Mouse (Mus musculus): ENCODE measurements around the gene Gng12.

Gng12 gene

DNA sequence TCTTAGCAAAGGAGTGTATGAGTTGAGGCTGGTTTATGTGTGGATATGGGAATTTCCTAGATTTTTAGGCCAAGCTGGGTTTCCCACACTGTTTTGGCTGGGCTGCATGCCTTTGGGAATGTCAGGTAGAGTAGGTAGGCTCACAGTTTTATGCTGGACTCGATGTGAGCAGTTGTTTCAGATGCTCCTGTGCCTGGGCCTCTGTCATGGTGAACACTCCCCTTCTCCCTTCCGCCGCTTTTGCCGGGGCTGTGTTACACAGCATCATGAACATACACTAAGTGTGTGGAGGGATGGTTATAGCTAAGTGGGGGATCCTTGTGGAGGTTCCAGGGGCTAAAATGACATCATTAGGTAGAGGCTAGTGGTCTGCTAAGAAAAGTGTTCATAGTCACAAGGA, 24.6 kb downstream of the Gng12 start:
- no peak for DNase-seq

DNA sequence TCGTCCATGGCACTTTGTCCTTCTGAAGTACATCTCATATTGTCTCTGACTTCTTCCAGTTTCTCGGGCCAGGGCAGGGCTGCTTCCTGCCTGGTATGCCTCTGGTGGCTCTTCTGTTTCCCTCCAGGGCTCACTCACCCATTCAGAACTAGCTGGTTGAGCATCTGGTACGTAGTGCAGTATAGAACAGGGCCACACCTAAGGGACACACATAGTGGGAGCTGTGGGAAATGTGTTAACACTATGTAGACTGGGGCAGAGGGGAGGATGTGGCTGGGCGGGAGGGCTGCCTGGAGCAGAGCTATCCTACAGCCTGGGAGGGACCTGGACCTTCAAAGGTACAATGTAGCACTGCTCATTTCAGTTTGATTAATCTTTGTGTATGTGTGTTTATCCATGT, 25.6 kb downstream of the Gng12 start:
- DNase-seq, result no peak

DNA sequence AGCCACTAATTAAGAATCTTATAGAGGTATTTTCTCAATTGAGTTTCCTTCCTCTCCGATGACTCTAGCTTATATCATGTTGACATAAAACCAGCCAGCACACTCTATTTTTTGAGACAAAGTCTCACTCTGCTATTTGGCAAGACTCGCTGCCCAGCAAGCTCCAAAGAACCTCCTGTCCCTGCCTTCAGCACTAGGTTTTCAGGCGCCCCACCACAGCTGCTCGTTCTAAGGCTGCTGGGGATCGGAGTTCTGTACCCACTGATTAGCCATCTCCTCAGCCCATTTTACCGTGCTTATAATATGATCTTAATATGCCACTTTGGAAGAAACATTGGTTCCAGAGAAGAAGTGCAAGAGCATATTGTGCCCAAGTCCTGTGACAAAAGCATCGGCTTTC, 26.3 kb downstream of the Gng12 start:
- no peak for DNase-seq

DNA sequence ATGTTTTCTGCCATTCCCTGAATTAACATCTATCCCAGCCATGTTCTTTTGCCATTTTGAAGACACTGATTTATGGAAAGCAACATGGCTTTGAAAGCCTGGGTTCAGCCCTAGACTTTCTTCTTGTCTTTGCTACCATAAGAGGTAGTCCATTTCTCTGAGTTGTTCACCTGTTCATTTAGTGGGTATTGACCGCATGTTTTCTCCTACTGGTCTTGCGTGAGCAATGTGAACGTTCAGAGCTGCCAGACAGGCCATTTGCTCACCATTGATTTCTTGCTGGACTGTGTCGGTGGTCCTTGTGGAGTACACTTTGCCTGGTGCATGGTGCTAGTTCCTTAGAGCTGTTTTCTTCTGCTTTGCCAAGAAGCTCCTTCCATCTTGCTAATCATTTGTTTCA, 27.7 kb downstream of the Gng12 start:
- no peak for DNase-seq

DNA sequence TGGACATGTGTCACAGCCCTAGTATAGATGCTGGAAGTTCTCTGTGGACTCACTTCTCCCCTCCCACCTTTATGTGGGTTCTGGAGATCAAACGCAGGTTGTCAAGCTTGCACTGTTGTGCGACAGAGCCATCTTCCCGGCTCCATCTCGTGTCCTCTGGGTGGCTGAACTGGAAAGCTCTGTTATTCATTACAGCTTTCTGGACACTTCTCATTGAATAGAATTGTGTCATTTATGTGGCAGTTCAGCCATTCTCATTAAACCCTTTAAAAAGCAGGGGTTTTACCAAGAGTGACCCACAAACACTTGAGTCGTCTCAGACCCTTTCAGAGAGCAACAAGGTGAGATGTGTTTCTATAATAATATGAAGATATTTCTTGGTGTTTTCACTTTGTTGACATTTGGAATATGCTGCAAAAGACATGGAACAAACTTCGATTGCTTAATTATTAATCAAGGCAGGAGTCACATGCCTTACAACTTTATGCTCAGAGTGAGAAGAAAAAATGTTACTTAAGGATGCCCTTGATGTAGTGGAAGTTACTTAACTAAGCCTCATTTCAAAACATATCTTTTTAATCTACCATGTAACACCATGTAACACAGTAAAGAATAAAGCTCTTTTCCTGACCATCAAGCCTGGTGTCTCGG, 28.2 kb downstream of the Gng12 start:
- no peak for DNase-seq

DNA sequence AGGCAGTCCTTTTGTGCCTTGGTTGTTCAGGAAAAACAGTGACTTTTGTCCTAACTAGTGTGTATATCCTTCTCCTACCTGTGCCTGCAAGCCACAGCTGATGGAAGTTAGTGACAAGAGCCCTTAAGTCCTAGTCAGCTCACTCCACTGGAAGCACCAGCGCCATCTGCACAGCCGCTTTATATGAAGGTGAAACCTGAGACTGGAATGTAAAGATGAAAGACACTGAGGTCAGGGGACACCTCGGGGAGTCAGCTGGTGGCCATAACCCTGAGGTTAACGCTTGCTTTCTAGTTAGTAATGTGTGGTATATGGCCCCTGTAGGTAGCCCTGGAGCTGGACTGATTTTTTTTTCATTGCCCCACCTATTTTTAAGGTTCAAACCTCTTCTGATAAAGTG, 30.1 kb downstream of the Gng12 start:
- DNase-seq, result no peak

DNA sequence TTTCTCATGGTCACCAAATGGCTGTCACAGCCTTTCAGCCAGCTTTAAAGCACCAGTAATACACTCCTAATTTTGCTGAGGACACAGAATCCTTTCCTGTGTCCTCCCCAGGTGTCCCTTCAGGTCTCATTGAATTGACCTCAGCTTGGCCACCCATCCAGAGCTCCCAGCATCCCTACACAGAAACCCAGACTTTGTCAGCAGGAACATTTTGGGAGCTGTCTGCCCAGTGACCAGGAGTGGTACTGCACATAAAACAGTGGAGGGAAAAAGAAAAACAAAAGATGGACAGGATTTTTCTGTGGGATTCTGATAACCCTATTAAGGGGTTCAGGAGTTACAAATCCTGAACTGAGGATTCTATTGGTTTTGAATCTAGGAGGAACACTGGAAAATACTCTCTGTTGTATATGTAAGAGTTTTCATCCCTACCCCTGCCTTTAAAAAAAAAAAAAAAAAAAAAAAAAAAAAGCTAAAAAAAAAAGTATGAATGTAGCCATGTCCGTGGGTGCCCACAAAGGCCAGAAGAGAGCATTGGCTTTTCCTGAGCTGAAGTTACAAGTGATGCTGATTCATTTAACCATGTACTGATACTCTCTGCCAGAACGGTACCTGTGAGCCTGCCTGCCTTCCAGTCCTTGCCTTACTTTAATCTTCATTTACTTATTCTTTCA, 32.9 kb downstream of the Gng12 start:
- DNase-seq, result no peak

DNA sequence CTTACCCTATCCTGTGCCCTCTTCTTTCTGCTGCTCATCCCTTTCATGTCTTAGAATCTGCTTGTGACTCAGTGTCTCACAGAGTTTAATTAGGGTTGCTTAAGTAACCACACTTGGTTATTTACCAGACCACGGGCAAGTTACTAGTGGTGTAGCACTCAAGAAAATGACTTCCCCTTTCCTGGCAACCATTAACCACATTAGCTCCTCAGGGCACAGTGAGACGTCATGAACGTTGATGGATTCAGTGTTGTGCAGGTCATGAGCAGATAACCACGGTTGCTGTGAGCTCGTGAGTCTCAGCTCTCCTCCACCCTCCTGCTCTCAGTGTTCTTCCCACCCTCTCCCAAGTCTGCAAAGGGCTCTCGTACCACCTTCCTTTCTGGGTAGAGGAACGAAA, 33.5 kb downstream of the Gng12 start:
- no peak for DNase-seq

DNA sequence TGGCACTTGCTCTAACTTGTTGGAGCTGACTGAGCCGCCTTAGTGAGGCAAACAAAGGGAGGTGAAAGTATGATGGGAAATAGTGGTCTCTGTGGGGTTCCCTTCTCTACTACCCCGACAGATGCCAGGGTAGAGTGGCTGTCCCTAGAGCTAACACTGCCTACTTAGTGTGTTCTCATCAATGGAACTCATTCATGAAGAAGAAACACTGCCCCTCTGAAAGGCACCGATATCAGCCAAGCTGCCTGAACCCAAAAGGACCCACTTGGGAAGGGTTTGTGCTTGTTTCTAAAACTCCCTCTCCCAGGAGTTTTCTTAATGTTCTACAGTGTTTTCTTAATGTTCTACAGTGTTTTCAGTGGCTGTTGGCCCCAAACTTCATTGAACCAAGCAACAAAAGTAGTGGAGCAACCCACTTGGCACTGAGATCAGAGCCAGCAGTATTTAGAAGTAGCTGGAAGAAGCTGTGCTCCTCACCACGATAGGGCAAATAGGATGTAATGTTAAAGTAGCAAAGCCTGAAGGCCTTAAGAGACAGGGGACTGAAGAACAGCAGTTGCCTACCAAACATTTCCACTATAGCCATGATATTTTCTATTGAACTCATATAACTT, 36.1 kb downstream of the Gng12 start:
- DNase-seq, result peak; percentile 15

DNA sequence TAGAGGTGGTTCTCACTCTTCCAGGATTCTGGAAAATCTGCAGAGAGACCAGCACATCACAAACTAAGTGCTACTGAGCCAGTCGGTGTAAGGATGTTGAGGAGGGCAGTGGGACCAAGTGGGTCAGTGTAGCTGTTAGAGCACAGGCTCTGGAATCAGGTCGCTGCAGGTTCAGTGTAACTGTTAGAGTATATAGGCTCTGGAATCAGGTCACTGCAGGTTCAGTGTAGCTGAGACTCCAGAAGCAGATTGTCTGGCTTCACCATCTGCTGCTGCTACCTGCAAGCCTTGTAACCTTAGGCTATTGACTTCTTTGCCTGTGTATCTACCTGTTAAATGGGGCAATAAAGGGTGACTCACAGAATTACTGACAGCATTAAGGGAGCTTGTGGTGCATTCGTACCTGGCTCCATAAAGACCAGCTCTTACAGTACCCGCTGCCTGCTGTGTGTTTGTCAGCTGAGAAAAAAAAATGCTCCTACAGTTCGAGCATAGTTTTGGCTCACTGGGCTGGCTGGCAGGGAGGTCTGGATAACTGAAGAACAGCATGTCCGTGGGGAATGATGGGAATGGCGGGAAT, 44.5 kb downstream of the Gng12 start:
- no peak for DNase-seq

DNA sequence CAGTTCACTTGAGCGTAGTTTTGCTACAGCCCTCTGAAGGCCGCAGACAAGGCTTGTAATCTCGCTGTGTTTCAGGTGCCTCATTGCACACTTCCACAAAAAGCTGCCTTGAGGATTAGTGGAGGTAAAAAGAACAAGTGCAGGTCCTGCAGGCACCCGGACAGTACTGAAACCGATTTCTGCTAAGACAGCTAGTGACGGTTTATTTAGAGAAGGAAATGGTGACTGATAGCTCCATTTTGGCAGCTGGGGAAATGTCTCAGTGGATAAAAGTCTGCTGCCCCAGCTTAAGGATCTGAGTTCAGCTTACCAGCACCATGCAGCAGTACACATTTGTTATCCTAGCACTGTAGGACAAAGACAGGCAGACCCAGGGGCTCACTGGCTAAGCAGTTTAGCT, 45.6 kb downstream of the Gng12 start:
- no peak for DNase-seq

DNA sequence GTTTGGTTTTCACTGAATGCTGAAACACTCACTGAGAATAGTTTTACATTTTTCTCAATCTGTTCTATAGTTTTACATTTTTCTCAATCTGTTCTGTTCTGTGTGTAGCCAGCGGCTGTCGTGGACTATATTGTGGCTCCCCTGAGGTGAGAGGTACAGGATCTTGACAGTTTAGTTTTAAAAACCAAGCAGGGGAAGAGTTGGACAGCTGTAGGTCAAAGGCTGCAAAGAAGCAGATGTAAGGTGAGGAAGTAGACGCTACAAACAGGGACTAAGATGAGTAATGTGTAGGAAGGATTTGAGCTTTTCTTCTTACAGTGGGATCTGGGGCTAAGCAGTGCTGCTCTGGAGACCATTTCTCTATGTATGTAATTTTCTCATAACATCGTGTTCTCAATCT, 46.6 kb downstream of the Gng12 start:
- DNase-seq, result no peak

DNA sequence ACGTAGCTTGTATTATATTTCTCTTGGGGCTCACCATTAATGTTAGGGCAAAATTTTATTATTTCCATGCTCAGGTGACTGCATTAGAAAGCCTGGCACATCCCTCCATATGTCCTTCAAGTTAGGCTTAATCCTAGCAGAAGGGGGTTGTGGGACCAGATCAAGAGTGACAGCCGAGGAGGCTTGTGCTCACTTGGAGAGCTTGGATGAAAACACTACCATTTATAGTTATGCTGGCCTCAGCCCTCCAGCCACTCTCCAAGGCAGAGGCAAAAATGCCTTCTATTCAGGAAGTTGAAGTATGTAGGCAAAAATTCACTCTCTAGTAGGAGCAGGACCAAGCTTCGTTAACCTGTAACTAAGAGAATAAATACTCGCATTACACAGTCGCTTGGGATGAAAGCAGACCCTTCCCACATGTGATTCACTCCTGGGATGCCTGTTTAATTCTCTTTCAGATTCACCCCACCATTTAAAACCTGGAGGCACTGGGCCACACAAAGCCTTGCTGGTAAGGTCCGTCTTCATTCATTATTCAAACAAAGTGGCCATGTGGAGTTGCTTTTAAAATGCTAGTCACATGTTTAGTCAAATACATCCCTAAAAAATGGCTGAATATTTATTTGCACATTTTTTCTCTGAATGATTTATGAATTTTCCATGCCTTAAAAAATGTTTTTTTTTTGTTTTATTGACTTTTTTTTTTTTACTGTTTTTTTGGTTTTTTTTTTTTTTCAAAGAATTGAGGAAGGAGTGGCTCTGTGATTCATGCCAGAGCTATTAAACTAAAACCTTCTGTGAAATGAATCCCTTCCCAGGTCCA, 47.4 kb downstream of the Gng12 start:
- no peak for DNase-seq

DNA sequence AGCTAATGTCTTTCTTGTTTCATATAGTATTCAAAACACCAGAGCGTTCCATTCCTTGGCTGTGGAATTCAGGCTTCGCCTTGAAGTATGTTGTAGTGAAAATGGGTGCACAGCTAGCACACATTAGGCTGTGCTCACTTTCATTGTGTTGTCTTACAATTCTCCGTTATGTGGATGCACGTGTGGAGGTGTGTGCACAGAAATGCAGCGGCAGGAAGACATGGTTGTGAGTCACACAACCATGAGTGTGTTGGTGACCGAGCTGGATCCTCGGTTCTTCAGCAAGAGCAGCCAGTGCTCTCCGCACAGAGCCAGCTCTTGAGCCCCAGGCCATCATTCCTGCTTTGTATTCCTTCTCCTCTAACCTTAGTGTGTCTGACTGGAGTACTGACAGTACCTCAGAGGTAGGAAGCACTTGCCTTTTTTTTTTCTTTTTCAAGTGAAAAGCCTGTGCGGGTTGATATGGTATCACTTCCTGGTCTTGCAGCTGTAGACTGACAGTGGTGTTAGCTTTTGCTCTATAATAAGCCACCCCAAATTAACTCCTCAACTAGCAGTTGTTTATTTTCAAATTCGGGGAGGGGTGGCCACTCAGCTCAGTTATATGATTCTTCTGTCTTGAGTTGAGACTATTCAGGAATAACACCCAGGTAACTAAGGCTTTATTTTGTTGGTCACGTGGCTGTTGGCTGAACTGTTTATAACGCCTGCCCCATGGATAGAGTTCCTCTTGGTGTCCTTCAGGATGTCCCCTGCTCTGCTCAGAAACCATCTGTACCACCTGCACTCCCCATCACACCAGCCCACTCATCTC, 48.2 kb downstream of the Gng12 start:
- DNase-seq, result no peak

DNA sequence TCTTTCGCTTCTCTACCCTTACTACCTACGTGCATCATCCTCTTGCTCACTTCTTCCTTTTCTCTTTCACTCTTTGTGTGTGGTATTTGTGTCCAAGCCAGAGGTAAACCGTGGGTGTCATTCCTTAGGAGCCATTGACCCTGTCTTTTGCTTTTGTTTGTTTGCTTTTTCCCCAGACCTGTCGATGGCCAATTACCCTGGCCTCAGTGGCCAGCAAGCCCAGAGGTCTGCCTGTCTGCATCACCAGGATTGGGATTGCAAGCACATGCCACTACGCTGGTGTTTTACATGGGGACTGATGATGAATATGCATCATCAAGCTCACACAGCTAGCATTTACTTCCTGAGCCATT, 48.8 kb downstream of the Gng12 start:
- no peak for DNase-seq

DNA sequence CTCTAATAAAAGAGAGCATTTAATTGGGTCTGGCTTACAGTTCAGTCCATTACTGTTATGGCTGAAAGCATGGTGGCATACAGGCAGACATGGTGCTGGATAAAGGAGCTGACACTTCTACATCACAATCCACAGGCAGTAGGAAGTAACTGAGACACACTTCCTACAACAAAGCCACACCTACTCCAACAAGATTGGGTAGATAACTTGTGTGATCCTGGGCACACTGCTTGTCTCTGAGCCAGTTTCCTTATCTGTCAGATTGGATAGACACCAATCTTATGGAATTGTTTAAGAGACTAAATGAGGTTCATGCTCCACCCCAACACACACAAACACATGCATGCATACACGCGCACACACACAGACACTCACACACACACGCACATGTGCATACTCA, 51.9 kb downstream of the Gng12 start:
- DNase-seq, result no peak

DNA sequence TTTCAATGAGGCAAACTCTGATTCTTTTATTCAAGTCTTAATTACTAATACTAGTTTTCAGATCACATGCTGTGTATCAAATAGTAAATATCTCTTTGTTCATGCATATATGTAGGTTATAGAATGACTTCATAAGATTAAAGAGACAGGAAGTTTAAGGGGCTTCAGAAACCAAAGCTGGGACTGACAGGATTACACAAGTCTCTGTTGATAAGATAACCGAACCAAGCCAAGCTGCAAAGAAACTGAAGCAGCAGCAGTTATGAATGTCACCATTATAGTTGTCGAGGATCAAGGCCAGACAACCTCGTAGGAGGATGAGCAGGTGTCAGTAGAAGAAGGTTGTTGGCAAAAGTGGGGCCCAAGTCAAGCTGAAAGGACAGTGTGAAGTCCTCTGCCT, 52.7 kb downstream of the Gng12 start:
- no peak for DNase-seq

DNA sequence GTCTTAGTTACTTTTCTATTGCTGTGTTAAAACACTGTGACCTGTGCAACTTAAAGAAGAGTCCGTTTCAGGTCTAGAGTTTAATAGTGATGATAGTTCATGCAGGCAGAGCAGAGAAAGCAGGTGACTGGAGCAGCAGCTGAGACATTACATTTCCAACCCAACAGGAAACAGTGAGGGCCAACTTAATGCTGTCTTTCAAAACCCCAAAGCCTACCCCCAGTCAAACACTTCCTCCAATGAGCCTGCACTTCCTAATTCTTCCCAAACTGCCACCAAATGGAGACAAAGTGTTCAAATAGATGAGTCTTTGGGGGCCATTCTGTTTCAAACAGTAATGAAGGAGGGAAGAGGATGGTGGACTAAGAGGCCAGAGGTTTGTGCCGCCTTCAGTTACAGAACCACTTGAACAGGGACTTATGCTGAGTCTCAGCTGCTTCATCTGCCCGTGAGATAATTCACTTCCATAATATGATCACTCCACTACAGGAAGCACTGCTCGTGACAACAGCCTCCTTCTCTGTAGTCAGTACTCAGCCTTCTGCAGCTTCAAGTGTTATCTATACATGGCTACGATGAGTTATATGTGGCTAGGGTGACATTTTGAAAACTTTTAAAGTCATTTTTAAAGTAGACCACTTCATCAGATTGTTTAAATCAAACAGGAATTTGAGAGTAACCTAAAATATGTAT, 55.7 kb downstream of the Gng12 start:
- no peak for DNase-seq

DNA sequence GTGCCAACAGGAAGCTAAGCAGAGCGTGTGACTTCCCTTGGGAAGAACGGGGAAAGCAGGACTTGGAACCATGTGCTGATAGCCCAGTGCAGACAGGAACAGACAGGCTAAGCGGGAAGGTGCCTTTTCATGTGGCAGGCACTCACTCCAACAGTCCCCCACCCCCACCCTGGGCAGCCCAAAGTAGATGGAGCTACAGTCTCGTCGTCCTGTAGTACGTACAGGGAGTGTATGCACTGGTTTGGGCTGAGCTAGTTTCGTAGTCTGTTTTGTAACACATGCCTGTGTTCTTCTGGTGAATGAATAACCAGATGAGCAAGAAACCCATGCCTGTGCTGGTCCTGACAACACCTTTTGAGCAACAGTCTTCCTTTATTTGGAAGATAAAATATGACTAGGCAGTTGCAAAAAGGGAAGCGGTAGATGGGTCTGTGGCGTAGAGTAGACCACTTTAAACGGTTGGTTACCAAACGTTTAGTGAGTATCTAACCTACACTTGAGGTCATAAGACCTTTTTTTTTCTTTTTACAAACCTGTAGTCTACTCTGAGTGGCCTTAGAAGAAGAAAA, 57.8 kb downstream of the Gng12 start:
- DNase-seq, result no peak

DNA sequence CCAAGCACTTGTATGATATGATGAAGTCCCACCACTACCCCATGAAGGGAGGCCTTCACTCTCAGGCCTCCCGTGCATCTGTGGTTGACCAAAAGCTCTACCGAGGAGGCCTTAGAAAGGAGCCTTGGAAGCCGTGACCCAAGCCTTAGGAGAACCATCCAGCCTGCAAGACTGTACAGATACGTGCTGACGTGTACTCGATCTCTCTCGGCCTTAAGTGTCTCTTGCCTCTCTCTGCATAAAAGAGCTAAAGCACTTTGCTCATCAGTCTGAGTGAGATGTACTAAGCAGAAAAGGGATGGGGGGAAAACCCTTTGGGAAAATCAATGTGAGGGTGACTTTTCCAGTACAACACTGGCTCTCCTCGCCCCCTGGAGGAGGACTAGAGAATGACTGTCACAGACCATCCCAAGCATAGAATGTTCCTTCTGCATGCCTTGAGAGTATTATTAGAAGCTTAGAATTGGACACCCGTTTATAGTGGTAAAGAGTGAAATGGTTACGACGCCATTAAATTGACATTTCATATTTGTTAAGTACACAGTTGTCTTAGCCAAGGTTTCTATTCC, 59.0 kb downstream of the Gng12 start:
- DNase-seq, result peak; percentile 12

Measured in right cerebral cortex, adult 18-20 months (tissue).